In the genomic region with DNA sequence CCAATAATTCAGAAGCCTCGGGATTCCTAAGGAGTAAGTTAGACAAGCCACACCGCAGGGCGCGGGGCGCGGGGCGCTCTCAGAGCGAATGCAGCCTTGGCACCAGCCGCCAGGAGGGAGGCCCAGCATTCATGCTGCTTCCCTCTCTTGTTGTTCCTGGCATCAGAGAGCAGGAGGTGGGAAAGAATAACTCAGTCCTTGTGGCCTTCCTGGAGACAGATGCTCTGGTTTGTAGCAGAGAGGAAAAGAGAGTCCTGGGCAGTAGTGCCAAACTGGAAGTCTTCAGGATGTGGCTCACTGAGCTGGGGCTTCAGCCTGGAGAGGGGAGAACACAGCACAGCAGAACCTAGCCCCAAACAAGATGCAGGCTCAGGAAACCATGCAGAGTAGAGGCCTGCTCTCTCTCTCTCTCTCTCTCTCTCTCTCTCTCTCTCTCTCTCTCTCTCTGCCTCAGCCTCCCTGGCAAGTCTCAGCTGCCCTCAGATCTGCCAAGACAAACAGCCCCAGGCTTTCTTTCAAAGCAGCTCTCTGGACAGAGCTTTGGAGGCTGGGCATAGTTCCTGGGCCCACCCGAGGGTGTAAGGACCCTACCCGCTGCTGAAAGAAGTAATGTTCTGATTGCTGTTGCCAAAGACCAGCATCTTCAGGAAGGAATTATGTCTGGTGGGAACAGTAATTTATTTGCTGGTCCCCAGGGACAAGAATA, we compare ENCODE assay signal across 15 mouse cellular contexts.
DNase-seq lines count a peak whose midpoint lies in the region; ATAC-seq and TF ChIP-seq lines count a peak whose summit lies in the region.
"Had no signal": no experiment of that assay in that cellular context is flagged by ENCODE, and none has a peak within 500 bp of the region (broad histone marks: within the 10 kb centered on the region; RNA-seq: fewer than 3 reads in every experiment).

No protein-coding gene starts in this region.

- no peak overlapping the region for H3K4me2 ChIP-seq in limb, embryonic 12.5 days

- ATAC-seq in limb, embryonic 12.5 days (ENCODE audit: insufficient number of reproducible peaks, insufficient read depth, low FRiP score, low TSS enrichment, low read depth): no peak
- ATAC-seq: lung, postnatal 0 days; midbrain, embryonic 16.5 days had no signal

- TF ChIP-seq EP300 in heart, adult 2 months (IDR thresholded peaks at IDR 0.05; ENCODE audit: insufficient read depth, low read depth, low read length): no peak

- no peak overlapping the region for H3K27ac ChIP-seq in heart, adult 2 months
- no peak overlapping the region for H3K27ac ChIP-seq in heart, embryonic 10.5 days
- peak overlapping the region; percentile 18; the same call in 1 of the 2 replicates for H3K27ac ChIP-seq in limb, embryonic 12.5 days
- H3K27ac ChIP-seq in limb, embryonic 10.5 days: no peak overlapping the region

- no peak overlapping the region for H3K9ac ChIP-seq in heart, adult 2 months (ENCODE audit: low read depth, low read length)
- no peak overlapping the region for H3K9ac ChIP-seq in limb, embryonic 12.5 days (replicated peaks)

- no peaks in the 10 kb centered on the region for H3K27me3 ChIP-seq in heart, adult 2 months (ENCODE audit: control insufficient read depth, insufficient read depth, low read length)
- H3K27me3 ChIP-seq in heart, embryonic 10.5 days (ENCODE audit: insufficient read depth, poor library complexity, severe bottlenecking): peaks cover 17% of the 10 kb centered on the region
- peaks cover 13% of the 10 kb centered on the region; the same call in 1 of the 2 replicates for H3K27me3 ChIP-seq in limb, embryonic 12.5 days
- peaks cover 9% of the 10 kb centered on the region; the same call in 1 of the 2 replicates for H3K27me3 ChIP-seq in limb, embryonic 10.5 days (ENCODE audit: low read depth, poor library complexity, severe bottlenecking)

- H3K4me1 ChIP-seq in heart, adult 2 months (ENCODE audit: control insufficient read depth, insufficient read depth, low read length): no peaks in the 10 kb centered on the region
- peaks cover 8% of the 10 kb centered on the region; the same call in 1 of the 2 replicates for H3K4me1 ChIP-seq in heart, embryonic 10.5 days
- H3K4me1 ChIP-seq in limb, embryonic 12.5 days (replicated peaks): peaks cover 15% of the 10 kb centered on the region
- peaks cover 21% of the 10 kb centered on the region for H3K4me1 ChIP-seq in limb, embryonic 10.5 days

- H3K79me2 ChIP-seq in heart, adult 2 months (replicated peaks; ENCODE audit: control insufficient read depth, insufficient read depth, low read length): no peaks in the 10 kb centered on the region

- WGBS in heart, adult 2 months: 69% methylated on average over 11 of the region's 11 CpGs
- 88% methylated on average over 11 of the region's 11 CpGs for WGBS in heart, embryonic 10.5 days
- WGBS in limb, embryonic 12.5 days: 87% methylated on average over 11 of the region's 11 CpGs
- WGBS in limb, embryonic 10.5 days: 93% methylated on average over 11 of the region's 11 CpGs

- H3K4me3 ChIP-seq in heart, adult 2 months: no peak overlapping the region
- no peak overlapping the region for H3K4me3 ChIP-seq in heart, embryonic 10.5 days
- no peak overlapping the region for H3K4me3 ChIP-seq in limb, embryonic 12.5 days (replicated peaks)
- H3K4me3 ChIP-seq in limb, embryonic 10.5 days: no peak overlapping the region

- no peaks in the 10 kb centered on the region for H3K36me3 ChIP-seq in heart, adult 2 months (ENCODE audit: control insufficient read depth, insufficient read depth, low read length)
- no peaks in the 10 kb centered on the region for H3K36me3 ChIP-seq in heart, embryonic 10.5 days
- H3K36me3 ChIP-seq in limb, embryonic 12.5 days: no peaks in the 10 kb centered on the region
- no peaks in the 10 kb centered on the region for H3K36me3 ChIP-seq in limb, embryonic 10.5 days

- TF ChIP-seq CTCF in heart, adult 2 months (IDR thresholded peaks at IDR 0.05): peak; percentile 24; the same call in 1 of the 2 replicates

- no peak for TF ChIP-seq POLR2A in heart, adult 2 months (IDR thresholded peaks at IDR 0.05; ENCODE audit: insufficient read depth, low read depth, low read length)

- intact Hi-C loops in heart, adult 2 months (cut with DNase I): no loop called here

- H3K9me3 ChIP-seq in heart, embryonic 10.5 days: no peaks in the 10 kb centered on the region
- H3K9me3 ChIP-seq in limb, embryonic 12.5 days: no peaks in the 10 kb centered on the region
- H3K9me3 ChIP-seq in limb, embryonic 10.5 days (replicated peaks): no peaks in the 10 kb centered on the region

- DNase-seq in heart, adult 2 months: peak in 1 of 2 experiments; percentile 24
- no peak for DNase-seq in heart, embryonic 10.5 days (ENCODE audit: low spot score)
- DNase-seq in limb, embryonic 10.5 days (ENCODE audit: low spot score): no peak
- peak; percentile 37 for DNase-seq in fibroblast of lung, adult 2 months (ENCODE audit: low read depth)
- peak; percentile 45 for DNase-seq in heart, postnatal 4 days
- no peak for DNase-seq in gastrocnemius, postnatal 10 days
- DNase-seq in right cerebral cortex, postnatal 25 days: no peak
- DNase-seq: adrenal gland, adult 8-10 months; cerebellum, adult 11 months; kidney, postnatal 4 days; liver; thymus, adult 2 months had no signal

Comparison
In these comparisons a context has a peak if more than half of its experiments do, and no peak if none do; other contexts are left out.
1. DNase-seq: peak in fibroblast of lung, adult 2 months (single experiment) and heart, postnatal 4 days (single experiment); none in heart, embryonic 10.5 days (single experiment), limb, embryonic 10.5 days (single experiment), gastrocnemius, postnatal 10 days (single experiment) and right cerebral cortex, postnatal 25 days (single experiment).